Comparison of ENCODE assay signal across 25 mouse cellular contexts in the genomic region with DNA sequence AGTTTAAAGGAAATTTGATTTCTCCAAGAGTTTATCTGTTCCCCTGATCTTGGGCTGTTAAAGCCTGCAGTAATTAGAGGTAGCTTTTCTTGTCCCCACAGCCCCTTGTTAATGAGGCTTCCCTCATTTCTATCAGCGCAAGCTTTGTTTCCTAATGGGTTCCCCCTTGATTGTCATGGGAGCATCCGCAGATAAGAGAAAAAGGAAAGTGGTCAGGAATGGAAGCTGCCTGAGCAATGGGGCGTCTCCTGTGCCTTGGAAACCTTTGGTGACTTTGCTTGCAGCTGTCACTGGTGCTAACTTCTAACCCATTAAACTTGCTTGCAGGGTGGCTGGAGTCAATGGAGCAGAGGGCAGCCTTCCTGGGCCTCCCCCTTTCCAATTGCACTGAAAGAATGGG.
"Had no signal": no experiment of that assay in that cellular context is flagged by ENCODE, and none has a peak within 500 bp of the region (broad histone marks: within the 10 kb centered on the region; RNA-seq: fewer than 3 reads in every experiment).

No protein-coding gene starts in this region.

- H3K4me1 ChIP-seq: limb, embryonic 10.5 days; limb, embryonic 13.5 days; liver, embryonic 12.5 days; liver, embryonic 15.5 days; lung, embryonic 15.5 days; megakaryocyte, embryonic 14.5 days; midbrain, embryonic 13.5 days; neural tube, embryonic 13.5 days had no signal

- H3K27ac ChIP-seq: kidney, postnatal 0 days; limb, embryonic 10.5 days; limb, embryonic 13.5 days; liver, embryonic 12.5 days; liver, embryonic 15.5 days; lung, embryonic 15.5 days; midbrain, embryonic 10.5 days; midbrain, embryonic 13.5 days; neural tube, embryonic 13.5 days; stomach, postnatal 0 days had no signal

- DNase-seq: kidney, adult 2 months; kidney, postnatal 36 days; liver; lung, adult 18-20 months; lung, postnatal 10 days; lung, postnatal 36 days; right cerebral cortex, adult 18-20 months; right cerebral cortex, postnatal 14 days; right cerebral cortex, postnatal 4 days; thymus, adult 2 months; thymus, postnatal 14 days; thymus, postnatal 4 days had no signal

- H3K36me3 ChIP-seq: limb, embryonic 10.5 days; limb, embryonic 13.5 days; liver, embryonic 12.5 days; liver, embryonic 15.5 days; lung, embryonic 15.5 days; midbrain, embryonic 10.5 days; midbrain, embryonic 13.5 days; neural tube, embryonic 13.5 days had no signal

- H3K4me2 ChIP-seq: limb, embryonic 13.5 days; liver, embryonic 12.5 days; liver, embryonic 15.5 days; lung, embryonic 15.5 days; midbrain, embryonic 13.5 days; neural tube, embryonic 13.5 days had no signal

- H3K9me3 ChIP-seq: limb, embryonic 10.5 days; limb, embryonic 13.5 days; liver, embryonic 12.5 days; liver, embryonic 15.5 days; lung, embryonic 15.5 days; midbrain, embryonic 10.5 days; midbrain, embryonic 13.5 days; neural tube, embryonic 13.5 days had no signal

- H3K9ac ChIP-seq: limb, embryonic 13.5 days; liver, embryonic 12.5 days; liver, embryonic 15.5 days; lung, embryonic 15.5 days; midbrain, embryonic 13.5 days; neural tube, embryonic 13.5 days had no signal

- ATAC-seq: liver, embryonic 12.5 days; midbrain, embryonic 13.5 days; midbrain, embryonic 16.5 days had no signal

- H3K4me3 ChIP-seq: limb, embryonic 10.5 days; limb, embryonic 13.5 days; liver, embryonic 12.5 days; liver, embryonic 15.5 days; lung, embryonic 15.5 days; megakaryocyte, embryonic 14.5 days; midbrain, embryonic 10.5 days; midbrain, embryonic 13.5 days; myocyte; neural tube, embryonic 13.5 days had no signal

- H3K27me3 ChIP-seq: limb, embryonic 13.5 days; liver, embryonic 12.5 days; liver, embryonic 15.5 days; lung, embryonic 15.5 days; megakaryocyte, embryonic 14.5 days; neural tube, embryonic 13.5 days had no signal
